Mouse (Mus musculus) ZHBTc4 (cell line): ENCODE measurements around the gene Olfr1393.

Experiments used
- DNase-seq: peaks from one replicate; pipeline ENCODE4 v3.0.0-alpha.2; 2011; ENCODE audit warnings: low read depth, low spot score

Gene Olfr1393

GRCm38 (mm10) chr11:49304441-49304840 lies 26.3 kb downstream of the Olfr1393 start, which contains the start of gene Olfr10:
TSS of gene Olfr10 (plus strand) at chr11:49304741.
- no peak for DNase-seq

GRCm38 (mm10) chr11:49308547-49308946 lies 30.4 kb downstream of the Olfr1393 start:
- DNase-seq: peak; percentile 58

GRCm38 (mm10) chr11:49322442-49322841 lies 44.3 kb downstream of the Olfr1393 start, which contains the start of gene Olfr1391:
TSS of gene Olfr1391 (plus strand) at chr11:49322742.
- no peak for DNase-seq

- no peak for DNase-seq
Observed at GRCm38 (mm10) chr11:49326726-49327125, 48.6 kb downstream of the Olfr1393 start.

- no peak for DNase-seq
Observed at GRCm38 (mm10) chr11:49329686-49330085, 51.6 kb downstream of the Olfr1393 start.
